Mouse (Mus musculus) mouse trophoblast stem cell (cell line): ENCODE data around the gene Ppp1r9a.

Experiments used
- in situ Hi-C, 2 experiments: fragments of 300-500 bp; cut with MseI, MboI; formaldehyde crosslinking; loops; 2 replicates in 1 of 2; 3 replicates in 1 of 2; pipeline ENCODE4 v1.15.1; 2025

Ppp1r9a gene

DNA sequence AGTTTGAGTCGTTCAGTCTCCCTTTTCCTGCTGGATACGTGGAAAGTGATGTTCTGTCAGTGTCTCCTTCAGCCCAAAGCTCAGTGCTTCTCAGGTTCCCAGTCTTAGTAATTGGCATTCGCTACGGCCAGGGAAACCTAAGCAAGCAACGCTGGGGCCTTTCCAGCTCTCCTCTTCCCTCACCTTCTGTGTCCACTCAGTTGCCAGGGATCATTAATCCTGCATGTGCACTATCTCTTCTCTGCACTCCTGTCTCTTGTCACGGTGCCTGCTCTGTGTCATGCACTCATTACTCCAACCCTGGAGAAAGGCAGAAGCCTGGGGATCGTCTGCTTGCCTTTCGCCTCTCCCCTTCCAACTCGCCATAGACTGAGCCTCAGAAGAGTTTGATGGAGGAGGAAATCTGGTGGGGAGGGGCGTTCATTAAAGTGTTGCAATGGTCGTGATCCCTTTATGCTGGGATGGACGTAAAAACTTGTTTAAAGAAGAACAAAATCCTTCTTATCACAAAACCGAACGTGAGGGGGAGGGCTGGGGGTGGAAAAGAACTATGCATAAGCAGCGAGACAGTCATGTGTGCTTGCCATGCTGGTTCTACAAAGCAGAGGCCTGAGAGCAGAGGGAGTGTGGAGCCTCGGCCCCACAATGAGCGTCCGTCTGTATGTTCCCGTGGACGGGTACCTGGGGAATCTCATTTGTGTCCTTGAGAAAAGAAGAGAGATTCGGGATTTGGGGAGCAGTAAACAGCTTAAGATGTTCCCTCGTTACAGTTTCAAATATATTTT is 103.0 kb downstream of the Ppp1r9a start:
- in situ Hi-C loops = no loop called here

DNA sequence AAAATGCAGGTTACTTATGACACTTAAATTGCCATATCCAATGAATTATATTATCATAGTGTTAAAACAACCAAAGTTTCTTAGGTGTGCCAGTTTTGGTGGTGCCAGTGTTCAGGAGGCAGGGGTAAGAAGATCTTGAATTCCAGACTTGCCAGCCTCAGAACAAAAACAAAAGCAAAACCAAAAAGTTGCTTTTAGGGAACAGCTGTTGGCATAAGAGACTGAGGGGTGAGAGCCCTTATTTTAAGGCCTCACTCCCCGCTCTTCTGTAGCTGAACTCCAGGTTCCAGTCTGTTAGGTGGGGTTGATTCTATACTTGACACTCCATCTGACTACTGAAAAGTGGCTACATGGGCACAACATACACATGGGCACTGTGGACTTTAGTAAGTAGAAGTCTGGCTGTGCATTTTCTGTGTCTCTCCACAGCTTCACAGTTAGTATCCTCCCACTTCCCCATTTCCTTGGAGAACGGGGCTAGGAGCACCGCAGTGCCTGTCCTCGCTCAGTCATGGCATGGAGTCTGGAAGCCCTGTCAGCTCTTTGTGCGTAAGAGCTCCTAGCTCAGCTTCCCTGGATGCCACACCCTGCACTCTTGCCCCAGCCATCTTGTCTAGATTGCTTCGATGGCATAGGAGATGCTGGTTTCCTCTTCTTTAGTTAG is 103.7 kb downstream of the Ppp1r9a start:
- in situ Hi-C loops = no loop called here

DNA sequence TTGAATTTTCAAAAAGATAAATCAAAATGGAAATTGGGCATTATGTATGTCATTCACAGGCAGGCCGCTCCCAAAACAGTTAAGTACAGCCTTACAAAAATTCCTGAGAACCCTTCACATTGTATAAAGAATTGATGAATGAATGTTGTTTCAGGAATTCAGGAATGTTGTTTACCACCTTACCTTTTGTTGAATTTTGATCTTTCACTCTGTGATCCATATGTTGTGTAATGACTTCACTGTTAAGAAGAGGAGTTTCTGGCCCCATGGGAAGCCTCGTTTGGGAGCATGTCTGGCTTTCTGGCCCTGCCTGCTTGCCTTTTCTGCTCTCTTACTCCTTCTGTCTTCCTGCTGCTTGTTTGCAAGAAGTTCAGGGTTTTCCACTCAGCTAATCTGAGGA is 105.4 kb downstream of the Ppp1r9a start:
- in situ Hi-C loops = no loop called here

DNA sequence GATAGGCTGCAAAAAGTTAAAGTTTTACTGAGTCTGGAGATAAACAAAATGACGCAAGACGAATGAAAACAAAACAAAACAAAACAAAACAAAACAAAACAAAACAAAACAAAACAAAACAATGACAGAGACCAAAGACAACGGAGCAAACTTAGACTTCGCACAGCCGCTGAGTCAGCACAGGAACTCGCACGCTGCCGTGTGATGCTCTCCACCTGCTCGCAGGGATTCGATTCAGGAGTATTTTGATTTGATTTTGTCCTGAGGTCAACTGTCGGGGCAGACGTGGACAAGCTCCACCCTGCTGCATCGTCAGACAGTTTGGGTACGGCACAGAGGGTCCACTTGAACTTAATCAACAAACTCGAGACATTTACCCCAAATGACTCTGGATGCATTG is 105.9 kb downstream of the Ppp1r9a start:
- in situ Hi-C loops = no loop called here

DNA sequence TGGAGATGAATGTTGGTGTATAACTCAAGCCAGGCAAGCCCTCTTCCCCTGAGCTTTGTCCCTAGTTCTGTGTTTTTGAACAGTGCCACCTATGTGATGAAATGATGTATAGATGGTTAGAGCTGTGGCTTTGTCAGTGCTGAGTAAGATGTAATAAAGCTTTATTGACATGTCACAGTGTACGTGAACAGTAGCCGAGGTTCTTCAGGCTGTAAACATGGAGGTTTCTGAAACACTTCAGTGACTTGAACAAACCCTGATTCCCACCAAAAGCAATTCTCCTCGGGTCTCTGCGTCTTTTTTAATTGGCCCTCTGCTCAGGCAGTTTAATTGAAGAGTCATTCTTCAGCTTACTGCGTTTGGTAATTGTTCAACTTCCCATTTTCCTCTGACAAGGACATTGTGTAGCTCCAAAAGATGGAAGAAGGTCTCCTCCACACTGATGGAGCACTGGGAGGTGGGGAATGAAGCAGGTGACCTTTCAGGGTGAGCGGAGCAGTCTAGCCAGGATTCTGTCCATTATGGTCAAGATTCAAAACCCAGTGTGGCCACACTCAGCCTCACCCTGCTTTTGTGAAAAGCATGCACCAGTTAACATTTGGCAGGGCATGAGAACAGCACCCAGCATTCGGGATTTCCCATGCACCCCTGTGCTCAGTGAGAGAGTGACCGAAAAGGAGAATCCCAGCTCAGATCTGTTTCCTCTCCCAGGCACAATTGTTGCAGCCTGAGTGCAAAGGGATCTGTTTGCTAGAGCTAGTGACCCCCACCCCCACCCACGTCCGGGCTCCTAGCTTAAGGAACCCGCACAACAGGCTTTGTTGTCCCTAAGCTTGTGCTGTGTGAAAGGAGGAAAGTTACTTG is 108.1 kb downstream of the Ppp1r9a start:
- in situ Hi-C loops = no loop called here

DNA sequence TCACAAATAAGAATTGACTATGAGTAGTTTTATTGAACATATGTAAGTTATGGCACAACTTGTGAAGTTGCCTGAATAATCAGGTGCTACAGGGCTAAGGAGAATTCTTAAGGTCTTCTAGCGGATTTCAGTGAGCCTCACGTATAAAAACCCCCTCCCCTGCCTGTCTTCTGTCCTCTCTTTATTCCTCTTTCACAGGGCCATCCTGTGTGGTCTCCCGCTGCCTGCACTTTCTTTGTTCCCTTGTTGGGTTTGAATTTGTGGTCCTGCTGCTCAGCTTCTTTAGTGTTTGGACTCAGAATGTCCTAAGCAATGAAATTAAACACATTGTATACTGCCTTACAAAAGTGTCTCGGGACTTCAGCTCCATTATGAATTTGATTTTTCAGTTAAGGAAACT is 110.1 kb downstream of the Ppp1r9a start:
- in situ Hi-C loops = no loop called here

DNA sequence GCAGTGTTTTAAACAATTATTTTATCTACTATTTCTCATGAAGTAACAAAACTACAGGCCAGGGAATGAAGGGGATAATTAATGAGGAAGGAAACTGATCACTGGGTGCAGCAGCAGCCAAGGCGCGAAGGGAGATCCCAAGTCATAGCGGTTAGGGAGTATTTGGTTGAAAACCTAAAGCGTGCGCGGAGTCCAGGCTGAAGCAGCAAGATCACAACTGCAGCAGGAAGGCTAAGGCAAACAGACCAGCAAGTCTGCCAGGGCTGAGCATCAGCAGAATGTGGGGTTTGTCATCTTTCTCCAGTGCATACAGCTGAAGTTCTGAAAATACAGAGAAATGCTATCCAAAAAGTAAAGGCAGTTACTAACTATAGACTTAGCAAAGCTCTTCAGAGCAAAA is 111.8 kb downstream of the Ppp1r9a start:
- in situ Hi-C loops = no loop called here

DNA sequence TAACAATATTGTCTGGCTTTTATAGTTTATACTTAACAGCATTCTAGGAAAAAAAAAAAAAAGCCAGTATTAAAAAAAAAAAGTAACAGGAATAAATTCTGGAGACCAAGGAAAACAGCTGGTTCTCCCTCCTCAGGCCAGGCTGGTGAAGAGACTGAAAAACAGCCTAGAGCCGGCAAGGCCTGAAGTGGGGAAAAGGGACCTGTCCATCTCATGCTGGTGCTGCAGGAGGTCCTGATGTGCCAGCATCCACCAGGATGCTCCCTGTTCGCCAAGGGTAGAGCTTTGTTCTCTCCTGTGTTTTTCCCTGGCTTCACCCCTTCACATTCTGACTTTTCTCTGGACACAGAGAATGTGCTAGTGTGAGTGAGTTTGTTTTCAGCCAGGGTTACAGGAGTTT is 112.5 kb downstream of the Ppp1r9a start:
- in situ Hi-C loops = no loop called here

DNA sequence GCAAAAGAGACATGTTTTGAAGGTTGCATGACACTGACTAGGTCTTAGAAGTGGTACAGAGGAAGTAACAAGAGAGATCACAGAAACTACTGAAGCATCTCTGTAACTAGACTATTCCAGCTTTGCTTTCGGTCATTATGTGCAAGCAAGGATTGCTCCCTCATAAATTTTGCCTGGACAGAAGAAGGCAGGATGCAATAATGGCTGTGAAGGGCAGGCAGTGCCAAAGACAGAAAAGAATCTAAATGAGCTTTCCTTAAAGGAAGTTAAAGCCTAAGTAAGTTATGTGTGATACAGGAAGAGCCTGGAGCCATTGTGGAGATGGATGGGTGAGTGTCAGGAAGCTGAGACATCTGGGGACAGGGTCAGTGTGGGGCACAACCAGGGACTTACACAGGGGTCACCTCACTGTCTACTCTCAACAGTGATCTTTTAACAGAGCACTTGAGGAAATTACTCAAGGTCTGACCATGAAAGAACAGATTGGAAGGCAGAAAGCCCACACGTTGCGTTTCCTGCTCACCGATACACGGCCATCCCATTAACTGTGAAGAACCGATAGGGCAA is 115.3 kb downstream of the Ppp1r9a start:
- in situ Hi-C loops = no loop called here

DNA sequence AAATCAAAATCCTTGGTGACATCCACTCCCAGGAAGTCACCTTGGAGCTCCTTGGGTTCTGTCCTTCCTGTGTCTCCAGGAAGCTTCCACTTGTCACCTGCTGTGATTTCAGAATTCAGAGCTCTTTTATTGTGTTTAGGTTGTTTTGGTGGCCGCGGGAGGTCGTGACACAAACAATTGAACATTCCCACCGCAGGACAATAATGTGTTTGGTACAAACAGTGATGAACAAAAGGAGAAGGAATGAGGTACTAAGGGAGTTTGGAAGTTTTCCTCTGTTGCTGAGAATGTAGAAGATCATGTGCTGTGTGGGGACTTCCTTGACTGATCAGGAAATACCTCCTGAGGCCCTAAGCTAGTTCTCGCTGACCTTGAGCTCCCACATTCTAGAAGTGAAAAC is 116.5 kb downstream of the Ppp1r9a start:
- in situ Hi-C loops = no loop called here

DNA sequence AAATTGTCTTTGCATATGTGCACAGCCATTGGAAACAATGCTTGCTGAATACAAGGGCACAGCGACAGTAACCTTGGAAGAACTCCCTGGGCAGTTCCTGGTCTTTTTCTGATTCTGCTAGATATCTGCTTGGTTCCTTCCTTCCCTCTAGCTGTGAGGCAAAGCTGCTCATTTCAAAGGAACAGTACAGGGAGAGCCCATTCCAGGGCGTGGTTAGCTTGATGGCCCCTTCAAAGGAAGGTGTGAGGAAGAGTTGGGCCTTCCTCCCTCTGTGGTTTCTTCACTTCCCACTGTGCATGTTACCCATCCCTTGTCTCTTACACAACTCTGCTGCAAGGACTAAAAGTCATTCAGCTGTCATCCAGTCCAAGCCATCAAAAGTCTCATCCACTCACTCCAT is 117.3 kb downstream of the Ppp1r9a start:
- in situ Hi-C loops = no loop called here

DNA sequence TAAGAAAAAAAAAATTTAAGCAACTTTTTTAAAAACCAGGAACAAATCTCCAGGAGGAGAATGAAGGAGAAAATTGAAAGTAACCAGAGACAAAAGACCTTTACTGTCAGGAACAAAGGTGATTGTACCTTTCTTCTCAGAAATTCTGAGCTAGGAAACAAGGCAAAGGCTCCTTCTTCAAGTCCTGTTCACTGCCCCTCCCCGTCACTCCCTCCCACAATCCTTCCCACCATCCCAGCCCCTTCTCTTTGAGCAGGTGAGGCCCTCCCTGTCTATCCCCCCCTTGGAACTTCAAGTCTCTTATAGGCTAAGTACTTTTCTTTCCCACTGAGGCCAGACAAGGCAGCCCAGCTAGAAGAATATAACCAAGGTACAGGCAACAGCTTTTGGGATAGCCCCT is 117.8 kb downstream of the Ppp1r9a start:
- in situ Hi-C loops = no loop called here

DNA sequence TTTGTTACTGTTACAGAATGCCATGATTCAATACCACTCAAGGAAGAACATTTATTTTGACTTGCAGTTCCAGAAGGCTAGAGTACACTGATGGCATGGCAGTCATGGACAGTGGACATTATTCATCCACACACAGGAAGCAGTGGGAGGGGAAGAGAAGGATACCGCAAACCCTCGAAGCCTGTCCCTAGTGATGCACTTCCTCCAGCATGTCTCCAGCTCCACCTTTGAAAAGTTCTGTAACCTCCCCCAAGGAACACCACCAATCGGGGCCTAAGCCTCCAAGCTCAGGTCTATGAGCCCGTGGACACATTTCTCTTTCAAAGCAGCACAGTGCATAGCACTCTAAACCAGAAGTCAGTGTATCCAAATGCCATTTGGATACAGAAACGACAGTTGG is 120.0 kb downstream of the Ppp1r9a start:
- in situ Hi-C loops = no loop called here

DNA sequence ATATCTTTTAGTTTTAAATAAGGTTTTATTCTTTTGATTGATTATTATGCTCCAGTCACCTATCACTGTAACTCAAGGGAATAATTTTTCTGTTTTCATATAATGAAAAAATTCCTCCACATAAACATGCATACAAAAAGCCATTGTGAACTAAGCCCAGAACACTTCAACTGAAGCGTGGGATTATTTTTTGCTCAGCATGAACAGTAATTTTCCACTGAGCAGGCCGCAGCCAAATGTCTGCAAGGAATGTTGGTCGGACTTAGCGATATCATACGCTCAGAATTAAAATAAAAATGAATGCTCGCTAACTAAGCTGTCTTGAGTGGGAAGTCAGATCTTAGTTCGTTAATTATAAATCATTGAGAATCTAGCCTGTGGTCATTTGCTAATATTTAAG is 122.2 kb downstream of the Ppp1r9a start:
- in situ Hi-C loops = no loop called here

DNA sequence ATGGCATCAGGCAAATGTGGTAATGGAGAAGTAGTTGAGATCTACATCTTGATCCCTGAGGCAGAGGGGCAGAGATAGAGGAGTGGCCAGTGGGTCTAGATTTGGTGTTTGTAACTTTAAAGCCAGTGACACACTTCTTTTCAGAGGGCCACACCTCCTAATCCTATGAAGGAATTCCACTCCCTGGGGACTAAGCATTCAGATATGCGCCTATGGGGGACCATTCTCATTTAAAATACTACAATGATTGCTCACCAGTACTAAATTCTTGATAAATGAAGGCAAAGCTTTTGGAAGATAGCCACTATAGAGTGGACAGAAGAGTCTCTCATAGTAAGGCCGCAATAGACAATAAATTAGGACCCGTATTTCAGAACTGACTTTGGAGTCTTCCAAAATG is 124.1 kb downstream of the Ppp1r9a start:
- in situ Hi-C loops = no loop called here

DNA sequence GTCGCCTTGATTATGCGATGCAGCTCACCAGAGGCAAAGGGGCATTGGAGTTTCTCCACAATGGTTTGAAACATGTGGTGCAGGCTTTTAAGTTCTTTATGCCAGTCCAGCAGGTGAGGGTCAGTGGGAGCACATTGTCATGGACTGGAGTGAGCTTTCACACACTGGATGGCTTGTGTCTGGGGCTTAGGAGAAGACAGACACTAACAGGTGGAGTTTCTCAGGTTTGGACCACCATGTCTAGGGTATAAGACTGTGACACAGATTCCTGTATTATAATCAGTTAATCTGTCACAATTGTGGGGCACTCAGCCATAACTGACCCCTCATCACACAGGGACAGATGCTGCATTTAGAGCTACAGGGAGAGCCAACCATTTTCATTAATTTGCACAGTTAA is 124.5 kb downstream of the Ppp1r9a start:
- in situ Hi-C loops = no loop called here

DNA sequence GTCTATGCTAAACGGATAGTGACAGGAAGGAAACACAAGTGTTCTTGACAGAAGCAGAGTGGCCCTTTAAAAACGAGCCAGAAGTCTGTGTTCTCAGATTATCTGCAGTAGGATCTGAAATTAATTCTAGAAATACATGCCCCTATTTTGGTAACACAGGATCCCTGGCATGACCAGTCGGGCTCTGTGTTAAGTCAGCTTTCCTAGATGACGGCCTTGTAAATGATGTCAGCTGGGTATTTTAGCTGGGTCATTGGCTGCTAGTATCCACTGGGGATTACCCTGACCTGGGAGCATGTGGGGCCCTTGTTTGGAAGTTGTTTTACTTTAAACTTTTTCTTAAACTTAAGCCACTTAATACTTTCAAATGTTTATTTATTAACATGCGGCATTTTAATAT is 125.1 kb downstream of the Ppp1r9a start:
- in situ Hi-C loops = no loop called here

DNA sequence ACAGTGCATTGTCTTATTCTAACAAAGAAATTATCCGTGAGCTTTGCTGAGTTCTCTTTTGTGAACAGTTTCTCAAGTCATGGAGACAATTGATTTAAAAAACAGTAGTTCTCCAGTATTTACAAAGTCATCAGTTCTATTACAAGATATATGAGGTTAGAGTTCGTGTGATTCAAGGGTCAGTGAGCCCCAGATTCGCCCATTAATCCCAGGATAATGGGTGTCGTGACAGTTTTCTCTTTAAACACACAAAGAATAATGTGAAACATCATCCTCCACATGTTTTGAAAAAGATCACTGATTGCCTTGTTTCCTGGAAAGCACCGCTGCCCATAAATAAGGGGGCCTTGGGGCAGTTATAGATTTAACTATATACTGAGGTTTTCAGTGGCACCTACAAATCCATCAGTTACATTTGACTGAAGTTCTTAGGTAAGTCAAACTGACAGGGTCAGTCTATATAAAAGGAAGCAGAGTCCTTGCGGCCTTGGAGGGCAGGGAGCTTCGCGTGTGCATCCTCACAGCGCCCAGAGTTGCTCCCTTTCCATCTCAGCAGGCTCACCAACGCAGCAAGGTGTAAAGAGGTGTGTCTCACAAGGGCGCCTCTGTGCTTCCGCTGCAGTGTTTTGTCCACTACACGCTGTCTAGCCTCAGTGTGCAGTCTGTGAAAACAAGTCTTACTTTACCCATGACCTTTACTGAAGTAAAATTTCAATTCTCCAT is 126.6 kb downstream of the Ppp1r9a start:
- in situ Hi-C loops = no loop called here

DNA sequence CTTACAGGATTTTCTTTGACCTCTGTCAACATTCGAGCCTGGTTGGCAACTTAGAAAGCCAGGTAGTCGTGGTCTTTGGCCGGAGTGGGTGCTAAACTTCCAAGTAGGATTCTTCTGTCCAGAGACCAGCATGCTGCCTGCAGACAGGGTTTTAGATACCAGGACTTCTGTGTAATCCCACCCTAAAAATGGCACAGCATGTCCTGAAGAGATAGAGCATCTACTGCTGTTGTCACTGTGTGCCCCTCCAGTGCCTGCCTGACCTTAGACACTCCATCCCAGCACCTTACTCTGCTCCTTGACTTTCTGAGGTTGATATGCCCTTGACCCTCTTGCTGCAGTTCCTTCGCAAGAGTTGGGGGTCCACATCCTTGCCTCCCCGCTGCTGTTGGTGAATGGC is 127.2 kb downstream of the Ppp1r9a start:
- in situ Hi-C loops = no loop called here

DNA sequence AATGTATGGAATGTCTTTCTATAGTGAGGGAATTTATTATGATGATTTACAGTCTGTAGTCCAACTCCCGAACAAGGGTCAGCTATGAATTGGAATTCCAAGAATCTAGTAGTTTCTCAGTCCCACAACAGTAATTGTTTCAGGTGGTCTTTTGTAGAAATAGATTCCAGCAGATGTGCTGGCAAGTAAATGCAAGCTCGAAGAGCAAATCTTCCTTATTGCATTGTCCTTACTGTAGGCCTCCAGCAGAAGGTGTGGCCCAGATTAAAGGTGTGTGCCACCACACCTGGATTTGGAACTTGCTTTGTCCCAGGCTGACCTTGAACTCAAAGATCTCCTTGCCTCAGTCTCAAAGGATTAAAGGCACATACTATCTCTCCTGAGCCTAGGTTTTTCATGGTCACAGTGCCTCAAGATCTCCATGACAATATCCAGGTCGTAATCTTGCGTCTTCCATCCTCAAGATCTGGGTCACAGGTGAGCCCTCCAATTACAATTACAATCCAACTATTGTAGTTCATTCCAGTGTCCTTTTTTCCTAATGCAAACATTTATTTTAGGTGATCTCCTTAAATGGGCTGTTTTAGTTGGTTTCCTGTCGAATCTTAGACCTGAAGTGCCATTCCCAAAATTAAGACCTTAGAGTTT is 130.4 kb downstream of the Ppp1r9a start:
- in situ Hi-C loops = no loop called here

DNA sequence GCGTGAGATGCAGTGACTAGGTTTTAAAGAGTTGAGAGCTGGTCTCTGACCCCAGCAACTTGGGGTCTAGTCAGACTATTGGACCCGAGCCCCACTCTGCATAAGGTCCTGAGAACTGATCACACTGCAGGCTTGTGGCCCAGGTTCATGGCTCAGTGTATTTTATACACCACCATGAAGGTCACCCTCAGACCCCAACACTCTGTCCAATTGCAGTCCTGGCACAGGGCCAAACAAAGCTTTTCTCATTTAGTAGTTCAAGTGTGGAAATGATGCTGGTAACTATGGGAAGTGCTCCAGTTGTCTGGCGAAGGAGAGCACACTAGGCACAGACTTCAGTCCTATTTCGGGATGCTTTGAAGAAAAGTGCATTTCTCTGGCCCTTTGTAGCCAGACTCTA is 134.5 kb downstream of the Ppp1r9a start:
- in situ Hi-C loops = no loop called here
